Mouse (Mus musculus) thymus, adult 2 months (tissue): Measurements from ENCODE around the gene Rxfp2.

Experiments
- CTCF ChIP-seq: fragments of 200-500 bp; IDR thresholded peaks from 2 replicates; pipeline ENCODE4 v1.5.1; 2012; ENCODE audit warnings: mild to moderate bottlenecking, control low read depth, low read length, moderate library complexity, borderline replicate concordance; ENCODE audit not compliant: control insufficient read depth, poor library complexity, insufficient read depth; ENCODE audit errors: extremely low read depth
- POLR2A ChIP-seq: fragments of 200-500 bp; IDR thresholded peaks from 2 replicates; pipeline ENCODE4 v1.6.1; 2012; ENCODE audit warnings: mild to moderate bottlenecking, low read length, control low read depth, moderate library complexity; ENCODE audit not compliant: control insufficient read depth, poor library complexity, insufficient read depth; ENCODE audit errors: extremely low read depth

DNA sequence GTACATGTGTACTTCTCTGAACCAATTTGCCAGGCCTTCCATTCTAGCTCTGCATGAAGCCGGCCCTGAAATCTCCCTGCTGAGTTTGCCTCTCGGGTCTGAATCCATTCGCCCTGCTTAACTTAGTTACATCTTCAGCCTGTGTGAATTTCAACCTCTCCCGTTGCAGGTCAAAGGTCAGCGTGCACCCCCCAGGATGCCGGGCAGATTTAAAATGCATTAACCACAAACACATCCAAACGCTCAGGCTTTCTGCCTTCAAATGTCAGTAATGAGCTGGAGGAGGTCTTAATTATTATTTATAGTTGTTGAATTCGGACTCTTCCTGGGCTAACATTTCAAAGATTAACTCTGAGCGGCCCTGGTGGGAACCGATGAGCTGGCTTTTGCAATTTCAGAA, 1.6 kb upstream of the Rxfp2 start:
- TF ChIP-seq CTCF (no peak), POLR2A (no peak)
